Mouse (Mus musculus): ENCODE results near the gene Strip1.
"Not testable (repeated sequence)": the region's sequence is repeated elsewhere in the genome, so short reads cannot be mapped to it uniquely, and the experiment has no call there.

Gene Strip1

DNA sequence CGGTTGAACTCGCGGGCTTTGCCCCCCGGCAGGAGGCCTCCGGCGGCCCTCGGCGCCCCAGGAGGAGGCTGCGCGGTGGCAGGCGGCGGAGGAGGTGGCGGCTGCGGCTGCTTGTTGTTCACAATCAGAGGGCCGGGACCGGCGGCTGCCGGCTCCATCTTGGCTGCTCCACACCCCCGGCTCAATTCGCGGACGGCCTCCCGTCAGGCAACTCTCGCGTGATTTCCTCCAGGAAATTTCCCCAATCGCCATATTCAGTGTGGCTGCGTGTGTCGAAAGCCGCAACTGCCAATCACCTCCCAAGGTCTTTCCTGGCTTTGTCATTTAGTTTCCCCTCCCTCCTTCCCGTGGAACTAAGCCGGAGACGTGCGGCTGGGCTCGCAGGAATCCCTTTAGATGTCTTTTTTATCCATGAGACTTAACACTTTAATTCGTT is at the start of gene Strip1:
Strip1 (minus strand) TSS at position 172 of the 436 bp plus-strand sequence.
- DNase-seq = peak; percentile 78 to 88

DNA sequence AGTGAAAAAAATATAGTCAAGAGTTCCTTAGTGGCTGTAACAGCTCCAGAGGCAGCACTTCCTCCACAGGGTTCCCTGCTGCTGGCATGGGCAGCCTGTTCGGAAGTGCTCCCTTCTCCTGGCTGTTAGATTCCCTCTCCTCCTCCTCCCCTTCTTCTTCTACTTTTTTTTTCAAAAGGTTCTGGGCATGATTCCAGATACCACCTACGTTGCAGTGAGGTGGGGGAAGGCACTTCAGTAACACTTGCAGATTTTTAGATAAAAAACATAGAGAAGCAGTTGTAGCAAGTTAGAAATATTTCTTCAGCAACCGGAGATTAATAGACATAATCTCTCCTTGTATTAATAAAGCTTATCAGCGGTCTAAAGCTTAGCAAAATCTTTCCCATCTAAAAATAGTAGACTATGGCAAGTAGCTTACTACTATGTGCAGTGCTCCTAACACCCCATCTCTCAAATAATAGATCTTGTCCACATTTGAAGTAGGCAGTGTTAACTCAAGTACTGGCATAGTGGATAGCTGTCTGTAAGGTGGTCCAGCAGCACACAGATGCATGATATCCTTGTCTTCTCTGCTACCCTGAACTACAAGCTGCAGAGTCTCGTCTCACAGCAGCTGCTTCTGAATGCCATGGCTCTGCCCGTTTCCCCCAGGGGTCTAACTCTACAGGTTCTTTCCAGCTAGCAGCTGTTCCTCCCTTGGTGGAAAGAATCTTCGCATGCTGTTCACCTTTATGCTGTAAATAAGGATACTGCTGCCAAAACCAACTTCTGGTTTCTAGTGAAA is 49.5 kb upstream of the Strip1 start:
- DNase-seq = no peak

DNA sequence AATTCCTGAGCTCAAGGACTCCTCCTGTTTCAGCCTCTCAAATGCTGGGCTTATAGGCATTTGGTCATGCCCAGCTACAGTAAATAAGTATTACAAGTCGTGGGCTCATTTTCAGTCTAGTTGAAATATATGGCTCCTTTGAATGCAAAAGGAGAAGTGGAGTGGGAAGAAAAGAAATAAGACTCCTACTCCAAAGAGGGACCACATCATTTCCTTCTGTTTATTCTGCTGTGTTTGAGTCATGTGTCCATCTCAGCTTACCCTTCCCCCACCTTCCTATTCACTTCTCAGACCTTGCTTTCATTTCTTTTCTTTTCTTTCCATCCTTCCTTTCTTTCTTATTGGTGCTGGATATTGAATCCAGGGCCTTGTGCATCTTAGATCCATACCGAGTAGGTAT is 40.0 kb upstream of the Strip1 start:
- no peak for DNase-seq

DNA sequence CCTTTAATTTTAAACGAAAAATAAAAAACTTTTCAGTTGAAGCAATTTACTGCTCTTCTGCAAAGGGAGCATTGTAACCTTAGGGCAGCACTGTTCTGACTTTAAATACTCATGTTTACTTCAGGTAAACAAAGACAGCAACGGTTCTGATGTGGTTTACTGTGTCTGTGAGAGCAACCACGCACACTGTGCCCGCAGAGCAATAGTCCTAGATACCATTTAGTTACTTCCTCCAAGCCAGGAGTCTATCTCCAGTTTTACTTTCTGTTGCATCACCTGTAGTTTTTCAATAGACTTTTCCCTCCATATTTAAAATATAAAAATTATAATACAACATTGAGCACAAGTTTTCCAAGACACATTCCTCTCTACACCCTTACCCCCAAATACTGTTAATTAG is 39.0 kb upstream of the Strip1 start:
- no peak for DNase-seq

DNA sequence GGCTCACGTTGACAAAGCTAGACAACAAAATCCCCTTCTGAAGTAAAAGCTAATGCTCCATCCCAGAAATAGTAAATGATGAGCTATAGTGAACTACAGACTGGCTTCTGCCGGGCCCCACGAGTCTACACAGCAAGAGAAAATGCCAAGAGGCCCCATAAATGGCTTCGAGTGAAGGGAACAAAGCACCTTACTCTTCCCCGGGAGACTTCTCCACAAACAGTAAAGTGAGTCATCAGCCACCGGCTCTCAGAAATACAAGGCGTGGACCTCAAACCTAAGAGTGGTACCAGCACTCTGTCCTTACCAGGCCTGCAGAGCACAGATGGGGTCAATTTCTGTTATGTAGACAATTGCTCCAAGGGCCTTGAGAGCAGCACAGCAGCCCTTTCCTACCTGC is 37.3 kb upstream of the Strip1 start:
- DNase-seq = no peak

DNA sequence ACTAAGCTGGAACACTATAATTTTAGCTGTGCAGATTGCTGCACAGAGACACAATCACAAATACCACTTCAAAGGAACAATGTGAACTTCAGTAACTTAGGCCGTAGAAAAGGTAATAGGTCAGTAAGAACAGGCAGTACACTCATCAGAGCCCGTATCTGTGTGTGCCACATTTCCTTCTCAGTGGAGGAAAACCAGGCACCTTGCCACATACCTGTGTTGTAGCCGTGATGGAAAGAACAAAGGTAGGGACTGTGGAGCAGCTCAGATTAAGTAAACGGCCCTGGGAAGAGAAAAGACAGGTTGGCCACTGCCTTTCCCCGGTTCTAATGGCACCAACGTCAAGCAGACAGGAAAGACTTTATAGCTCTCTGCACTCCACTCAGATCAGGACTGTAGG is 35.9 kb upstream of the Strip1 start:
- DNase-seq = no peak

DNA sequence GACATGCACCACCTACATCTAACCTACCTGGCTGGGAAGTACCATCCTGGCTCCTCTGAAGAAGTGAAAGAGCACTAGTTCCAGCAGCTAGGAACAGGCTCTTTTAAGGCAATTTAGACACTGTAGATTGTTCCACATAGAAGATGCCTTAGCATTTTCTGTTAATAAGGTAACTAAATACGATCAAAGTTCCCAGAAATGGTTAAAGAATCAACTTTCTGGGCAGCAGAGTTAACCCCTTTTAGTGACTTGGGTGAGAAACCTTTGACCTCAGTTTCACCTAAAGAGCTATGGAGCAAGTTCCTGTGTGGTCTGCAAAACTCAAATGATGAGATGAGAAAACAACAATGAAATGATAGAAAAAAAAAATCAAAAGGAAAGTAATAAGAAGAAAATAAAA is 33.1 kb upstream of the Strip1 start:
- DNase-seq = no peak

DNA sequence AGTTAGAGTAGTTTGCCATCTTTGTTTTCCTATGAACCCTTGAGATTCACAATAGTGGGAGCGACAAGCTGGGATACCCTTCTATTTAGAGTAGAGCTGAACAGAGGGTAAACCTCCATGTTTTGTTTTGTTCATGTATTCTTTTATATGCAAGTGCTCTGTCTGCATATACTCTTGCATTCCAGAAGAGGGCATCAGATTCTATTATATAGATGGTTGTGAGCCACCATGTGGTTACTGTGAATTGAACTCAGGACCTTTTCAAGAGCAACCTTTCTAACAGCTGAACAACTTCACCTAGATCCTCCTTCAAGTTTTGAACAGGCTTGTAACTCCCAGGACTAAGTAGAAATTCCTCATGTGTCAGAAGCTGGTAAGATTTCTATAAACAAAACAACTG is 27.5 kb upstream of the Strip1 start:
- DNase-seq = no peak

DNA sequence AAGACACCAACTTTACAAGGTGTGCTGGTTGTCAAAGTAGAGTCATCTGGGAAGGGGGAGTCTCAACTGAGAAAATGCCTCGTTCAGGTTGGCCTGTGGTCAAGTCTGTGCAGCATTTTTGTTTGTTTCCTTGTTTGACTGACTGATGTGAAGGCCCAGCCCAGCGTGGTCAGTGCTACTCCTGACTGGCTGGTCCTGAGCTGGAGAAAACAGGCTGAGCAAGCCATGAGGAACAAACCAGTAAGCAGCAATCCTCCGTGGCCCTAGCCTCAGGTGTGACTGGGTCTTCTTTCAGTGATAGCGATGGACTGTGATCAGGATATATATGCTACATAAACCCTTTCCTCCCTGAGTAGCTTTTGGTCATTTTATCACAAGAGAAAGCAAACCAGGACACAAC is 25.4 kb upstream of the Strip1 start:
- DNase-seq = no peak

DNA sequence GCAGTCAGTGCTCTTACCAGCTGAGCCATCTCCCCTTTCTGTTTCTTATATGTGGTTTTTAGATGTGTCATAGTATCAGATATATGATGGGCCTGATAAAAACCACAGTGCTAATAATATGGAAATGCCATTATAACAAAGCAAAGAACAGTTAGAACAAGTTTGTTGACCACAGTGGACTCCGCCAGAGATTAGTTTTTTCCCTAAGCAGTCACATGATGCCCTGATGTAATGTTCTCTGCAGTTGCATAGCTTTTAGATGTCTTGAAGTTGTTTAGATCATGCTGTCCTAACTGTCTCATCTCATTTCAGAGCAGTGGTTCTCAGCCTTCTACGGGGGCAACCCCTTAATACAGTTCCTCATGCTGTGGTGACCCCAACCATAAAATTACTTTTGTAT is 24.7 kb upstream of the Strip1 start:
- DNase-seq = no peak

DNA sequence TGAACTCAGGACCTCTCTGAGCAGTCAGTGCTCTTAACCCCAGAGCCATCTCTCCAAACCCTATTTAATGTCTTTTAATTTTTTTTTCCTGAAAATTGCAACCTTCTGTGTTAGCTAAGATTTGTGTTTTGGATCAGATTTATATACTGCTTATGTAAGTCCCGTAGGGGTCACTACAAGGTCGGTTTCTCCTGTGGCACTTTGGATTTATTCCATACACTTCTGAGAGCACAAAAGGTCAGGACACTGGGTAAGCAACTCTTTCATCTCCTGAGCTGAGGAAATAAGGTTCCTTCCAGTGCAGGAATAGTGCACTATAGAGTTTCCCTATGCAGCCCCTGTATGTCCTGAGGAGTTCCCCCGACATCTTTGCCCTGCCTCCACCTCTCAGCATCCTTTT is 24.0 kb upstream of the Strip1 start:
- DNase-seq = no peak

DNA sequence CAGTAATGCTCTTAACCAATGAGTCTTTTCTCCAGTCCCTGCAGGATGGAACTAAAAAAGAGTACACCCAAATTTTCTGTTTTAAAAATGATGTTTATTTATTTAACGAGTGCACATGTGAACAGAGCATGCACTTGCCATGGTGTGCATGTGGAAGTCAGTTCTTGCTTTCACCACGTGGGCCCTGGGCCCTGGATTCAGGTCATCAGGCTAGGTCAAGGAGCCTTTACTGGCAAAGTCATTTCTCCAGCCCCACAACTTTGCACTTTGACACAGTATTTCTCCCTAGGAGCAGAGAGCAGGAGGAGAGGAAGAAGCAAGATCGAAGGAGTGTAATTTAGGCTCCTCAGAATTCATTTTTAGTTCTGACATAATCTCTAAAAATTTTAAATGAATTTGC is 23.4 kb upstream of the Strip1 start:
- no peak for DNase-seq

DNA sequence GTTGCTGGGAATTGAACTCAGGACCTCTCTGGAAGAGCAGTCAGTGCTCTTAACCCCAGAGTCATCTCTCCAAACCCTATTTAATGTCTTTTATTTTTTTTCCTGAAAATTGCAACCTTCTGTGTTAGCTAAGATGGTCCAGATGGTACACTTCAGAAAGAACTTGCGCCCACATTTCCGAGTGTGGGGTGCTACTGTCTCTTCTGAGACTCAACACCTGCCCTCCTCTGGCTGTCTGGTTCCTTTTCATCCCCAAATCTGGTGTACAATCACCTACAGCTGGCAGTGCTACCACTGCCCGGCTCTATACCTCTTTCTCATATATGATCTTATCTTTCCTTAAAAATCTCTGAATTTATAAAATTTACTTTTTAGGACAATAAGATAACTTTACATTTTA is 21.5 kb upstream of the Strip1 start:
- no peak for DNase-seq

DNA sequence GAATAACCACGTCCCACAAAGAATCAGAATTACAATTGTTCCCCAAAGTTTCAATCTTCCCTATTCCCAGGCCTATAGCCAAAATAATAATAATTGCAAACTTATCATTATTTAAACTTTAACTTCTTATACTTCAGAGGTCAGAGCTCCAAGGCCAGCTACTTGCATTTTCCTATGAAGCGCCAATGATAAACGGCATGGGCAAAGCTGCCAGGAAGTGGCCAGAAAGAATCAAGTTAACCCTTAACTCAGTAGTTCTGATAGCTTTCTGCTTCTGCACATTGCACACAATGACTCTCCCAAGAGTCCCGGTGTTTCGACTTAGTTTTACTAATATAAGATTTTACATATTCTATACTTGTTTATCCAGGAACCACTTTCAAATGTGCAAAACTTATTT is 18.8 kb upstream of the Strip1 start:
- not testable (repeated sequence) for DNase-seq

DNA sequence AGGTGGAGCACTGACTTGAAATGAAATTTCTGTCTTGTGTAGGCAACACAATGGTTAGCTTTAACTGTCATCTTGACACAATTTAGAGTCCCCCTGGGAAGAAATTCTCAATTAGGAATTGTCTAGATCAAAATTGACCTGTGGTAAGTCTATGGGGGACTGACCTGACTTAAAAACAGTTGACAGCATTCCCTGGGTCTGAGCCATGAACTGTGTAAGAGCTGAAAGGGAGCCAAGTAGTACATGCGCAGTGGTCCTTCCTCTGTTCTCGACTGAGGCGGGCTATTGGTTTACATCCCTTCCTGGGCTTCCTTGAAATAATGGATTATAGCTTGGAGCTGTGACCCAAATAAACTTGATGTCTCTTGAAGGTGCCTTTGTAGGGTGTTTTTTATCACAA is 15.5 kb upstream of the Strip1 start:
- DNase-seq = no peak

DNA sequence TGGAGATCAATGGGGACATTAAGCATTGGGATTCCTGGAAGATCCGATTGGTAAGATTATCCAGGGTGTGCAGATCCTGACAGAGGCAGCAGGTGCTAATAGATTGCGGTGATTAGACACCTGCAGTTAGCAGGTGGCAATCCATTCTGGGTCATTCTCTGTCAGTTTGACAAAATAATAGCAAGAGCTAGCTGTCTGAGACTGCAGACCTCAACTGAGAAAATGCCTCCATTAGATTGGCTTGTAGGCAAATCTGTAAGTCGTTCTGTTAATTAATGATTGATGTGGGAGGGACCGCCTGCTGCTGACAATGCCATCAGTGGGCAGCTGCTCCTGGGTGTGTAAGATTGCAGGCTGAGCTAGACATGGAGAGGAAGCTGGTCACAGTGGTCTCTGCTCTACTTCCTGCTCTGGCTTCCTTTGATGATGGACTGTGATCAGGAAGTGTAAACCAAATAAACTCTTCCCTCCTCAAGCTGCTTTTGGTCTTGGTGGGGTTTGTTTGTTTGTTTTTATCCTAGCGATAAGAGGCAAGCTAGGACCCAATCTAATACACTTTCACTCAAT is 6.2 kb upstream of the Strip1 start:
- no peak for DNase-seq

DNA sequence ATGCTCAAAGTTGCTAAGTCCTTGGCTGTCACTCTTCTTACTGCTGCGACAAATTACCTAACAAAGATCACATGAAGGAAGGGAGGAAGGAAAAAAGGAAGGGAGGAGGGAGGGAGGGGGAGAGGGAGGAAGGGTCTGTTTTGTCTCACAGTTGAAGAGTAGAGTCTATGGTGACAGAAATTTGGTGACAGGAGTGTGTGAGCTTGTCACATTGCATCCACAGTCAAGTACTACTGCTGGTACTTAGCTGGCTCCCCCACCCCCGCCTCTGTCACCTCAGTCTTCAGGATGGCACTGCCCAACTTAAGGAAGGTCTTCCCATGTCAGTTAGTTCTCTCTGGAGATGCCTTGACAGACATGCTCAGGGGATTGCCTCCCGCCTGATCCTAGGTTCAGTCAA is 4.7 kb upstream of the Strip1 start:
- no peak for DNase-seq

DNA sequence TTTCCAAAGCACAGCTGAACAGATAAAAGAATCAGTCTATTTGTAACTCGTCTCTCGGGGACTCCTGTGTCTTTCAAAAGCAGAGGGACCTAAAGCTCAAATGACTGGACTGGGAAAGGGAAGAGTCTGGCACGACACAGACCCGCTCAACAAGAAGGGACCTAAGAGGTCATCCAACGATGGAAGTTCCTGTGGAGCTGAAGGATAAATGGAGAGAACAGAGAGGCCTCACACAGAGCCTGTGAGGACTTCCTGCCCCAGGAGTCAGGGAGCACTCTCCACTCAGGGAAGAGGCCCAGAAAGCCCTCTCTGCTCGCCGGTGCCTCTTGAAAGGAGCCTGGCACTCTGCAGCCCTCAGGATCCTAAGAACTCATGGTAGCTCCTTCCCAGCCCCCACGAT is 4.3 kb upstream of the Strip1 start:
- DNase-seq = no peak

DNA sequence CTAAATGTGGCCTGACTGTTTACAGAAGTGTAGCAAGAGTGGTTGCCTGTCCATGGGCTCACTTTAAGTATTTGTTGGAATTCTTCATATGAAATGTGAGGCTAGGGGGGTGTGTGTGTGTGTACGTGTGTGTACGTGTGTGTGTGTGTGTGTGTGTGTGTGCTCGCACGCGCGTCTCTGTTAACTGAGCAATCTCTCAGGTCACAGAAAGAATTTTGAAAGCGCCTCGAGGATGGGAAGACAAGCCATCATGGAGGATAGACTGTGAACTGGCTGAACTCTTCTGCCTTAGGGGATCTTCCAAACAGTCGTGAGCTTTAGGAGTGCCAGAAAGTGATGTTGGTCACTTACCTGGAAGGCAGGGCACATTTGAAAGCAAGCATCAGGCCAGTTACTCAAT is 2.4 kb upstream of the Strip1 start:
- no peak for DNase-seq

DNA sequence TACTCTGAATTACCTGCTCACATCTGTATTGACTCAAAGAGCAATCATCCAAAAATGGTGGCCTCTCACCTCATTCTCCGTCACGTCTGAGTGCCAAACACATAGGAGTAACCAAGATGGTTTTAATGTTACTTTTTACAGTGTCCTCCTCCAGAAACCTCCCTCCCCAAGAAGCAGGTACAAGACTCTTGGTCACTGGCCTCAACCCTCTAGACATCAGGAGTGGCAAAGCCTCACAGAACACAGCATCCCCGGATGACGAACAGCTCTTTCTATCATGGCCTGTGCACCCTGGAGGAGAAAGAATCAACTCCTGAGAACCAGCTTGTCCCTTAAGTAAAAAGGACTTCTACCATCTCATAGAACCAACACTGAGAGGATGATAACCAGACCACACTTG is 1.3 kb upstream of the Strip1 start:
- DNase-seq = no peak

DNA sequence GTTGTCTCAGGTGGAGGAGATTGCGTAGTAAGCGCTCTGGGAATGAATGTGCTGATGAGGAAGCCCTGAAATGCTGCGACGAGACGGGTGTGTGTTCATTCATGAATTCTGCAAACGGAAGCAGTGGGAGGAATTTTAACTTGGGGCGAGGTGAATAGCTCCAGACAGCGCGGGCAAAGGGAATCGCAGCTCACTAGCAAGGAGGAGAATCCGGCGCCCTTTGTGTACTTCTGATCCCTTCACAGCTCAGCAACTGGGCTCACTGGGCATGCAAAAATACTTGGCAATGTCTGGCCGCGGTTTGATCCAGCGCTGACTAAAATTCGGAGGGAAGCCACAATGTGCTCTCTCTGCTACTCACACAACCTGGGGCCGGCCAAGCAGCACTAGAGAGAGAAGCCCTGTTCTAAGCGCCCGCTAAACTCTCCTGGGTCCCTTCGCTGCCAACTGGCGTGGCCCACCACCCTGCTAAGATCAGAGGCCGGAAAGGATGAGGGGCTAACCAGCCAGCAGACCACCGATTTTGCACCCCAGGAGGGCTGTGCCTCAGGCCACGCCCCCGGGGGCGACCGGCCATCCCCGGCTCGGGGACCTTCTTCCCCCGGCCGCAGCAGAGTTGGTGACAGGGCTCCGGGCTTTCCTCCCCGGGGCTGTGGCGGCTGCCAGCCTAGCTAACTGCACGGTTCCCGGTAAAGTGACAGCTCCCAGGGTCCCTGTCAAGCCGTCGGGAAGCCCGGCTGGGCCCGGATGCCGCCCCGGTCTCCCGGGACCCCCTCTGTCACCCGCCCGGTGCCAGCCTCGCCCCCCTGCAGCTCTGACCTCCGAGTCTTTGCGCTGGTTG is 592 bp downstream of the Strip1 start, which contains the start of gene Gm10961:
Gm10961 (plus strand) TSS at position 641 of the 841 bp plus-strand sequence.
- DNase-seq = peak in 1 of 2 experiments; percentile 43

DNA sequence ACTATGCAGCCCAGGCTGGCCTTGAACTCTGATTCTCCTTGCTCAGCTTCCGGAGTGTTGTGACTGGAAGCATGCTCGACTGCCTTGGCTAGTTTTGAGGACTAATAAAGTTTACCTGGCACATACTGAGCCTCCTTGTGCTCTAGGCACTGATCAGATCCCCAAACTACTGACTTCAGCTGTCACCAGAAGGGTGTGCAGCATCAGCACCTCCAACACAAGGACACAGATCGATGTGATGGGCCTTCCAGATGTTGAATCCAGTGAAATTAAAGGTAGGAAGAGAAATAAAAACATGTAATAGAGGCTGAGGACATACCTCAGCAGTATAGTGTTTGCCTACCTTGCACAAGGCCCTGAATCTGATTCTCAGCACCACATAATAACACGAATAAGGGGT is 2.1 kb downstream of the Strip1 start:
- DNase-seq = no peak

DNA sequence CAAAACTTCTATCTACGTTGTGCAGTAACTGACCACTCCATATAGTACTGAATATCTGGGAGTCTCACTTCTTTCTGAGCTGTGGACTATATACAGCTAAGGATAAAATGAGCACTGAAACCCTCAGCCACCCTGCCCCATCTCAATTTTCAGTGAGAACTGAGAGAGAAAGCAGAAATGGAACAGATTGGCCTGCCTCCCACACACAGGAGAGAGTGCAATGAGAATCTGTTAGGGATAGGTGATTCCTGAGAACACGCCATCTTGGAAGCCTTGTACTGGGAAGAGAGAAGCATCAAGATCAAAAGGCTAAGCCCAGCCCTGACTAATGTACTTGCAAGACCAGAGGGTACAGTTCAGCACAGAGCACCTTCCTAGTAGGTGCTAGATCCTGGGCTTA is 2.9 kb downstream of the Strip1 start:
- no peak for DNase-seq

DNA sequence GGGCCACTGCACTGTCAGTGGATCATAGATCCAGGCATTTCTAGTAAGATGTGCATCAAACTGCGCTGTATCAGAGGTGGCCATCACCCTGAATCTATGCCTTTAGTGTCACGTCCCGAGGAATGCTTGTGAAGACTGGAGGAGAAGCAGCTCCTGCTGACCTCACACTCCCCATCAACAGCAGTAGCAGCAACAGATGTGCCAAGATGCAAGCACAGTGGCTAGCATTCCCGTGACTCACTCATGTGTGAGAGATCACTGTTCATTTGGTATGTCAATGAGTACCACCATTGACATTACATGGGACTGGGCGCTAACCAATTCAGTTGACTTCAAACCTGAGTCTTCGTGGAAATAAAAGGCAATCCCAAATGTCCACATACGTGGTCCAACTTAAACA is 3.9 kb downstream of the Strip1 start:
- no peak for DNase-seq

Measured in thymus, adult 18-20 months (tissue).